In the genomic region with DNA sequence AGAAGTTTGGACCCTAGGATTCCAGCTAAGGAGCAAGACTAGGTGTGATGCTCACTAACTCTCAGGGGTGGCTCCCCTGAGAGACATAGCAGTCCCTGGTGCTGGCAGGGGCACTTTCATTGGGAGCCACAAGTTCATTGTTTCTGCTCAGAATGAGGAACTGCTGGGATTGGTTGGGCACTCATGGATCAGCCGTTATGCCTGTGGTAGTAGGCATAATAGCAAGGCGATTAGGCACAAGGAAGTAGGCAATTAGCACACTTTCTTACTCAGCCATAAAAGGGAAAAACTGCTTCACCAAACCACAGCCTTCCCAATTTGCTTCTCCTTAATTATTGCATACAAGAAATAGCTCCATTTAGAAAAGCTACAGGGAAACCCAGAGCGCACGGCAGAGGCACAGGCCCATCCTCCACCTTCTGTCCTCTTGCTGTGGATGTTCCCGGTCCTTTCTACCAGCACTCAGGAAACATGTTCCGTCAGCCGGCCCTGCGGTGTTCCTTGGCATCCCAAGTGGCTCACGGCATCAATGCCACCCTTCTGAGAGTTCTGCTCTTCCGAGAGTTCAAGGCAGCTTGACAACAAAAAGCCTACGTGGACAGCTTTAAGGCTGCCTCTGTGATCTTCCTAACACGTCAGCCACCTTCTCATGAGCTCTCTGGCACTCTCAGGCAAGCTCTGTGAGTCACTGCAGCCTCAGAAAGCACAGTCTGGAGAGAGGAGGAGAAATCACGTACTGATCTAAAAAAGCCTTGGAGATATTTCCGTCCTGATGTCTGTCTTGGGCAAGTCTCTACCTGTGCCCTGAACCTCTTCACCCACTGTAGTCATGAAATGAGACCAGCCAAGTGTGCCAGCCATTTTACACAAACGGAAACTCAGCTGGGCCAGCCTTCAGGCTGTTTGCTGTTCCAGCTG, we compare ENCODE assay signal across 10 mouse cellular contexts. TPM values are rescaled to one million over a fixed set of nuclear protein-coding genes. Genes with fewer than 3 reads are reported as not detected.
DNase-seq lines count a peak whose midpoint lies in the region; ATAC-seq lines count a peak whose summit lies in the region.
"Had no signal": no experiment of that assay in that cellular context is flagged by ENCODE, and none has a peak within 500 bp of the region (broad histone marks: within the 10 kb centered on the region; RNA-seq: fewer than 3 reads in every experiment).

No protein-coding gene starts in this region.

- no peak overlapping the region for H3K4me3 ChIP-seq in forebrain, embryonic 14.5 days (ENCODE audit: low read depth, low read length)
- H3K4me3 ChIP-seq: limb, embryonic 12.5 days had no signal

- peak; percentile 54 for DNase-seq in layer of hippocampus, adult 9-11 months
- DNase-seq in layer of hippocampus, postnatal 14 days (ENCODE audit: low spot score in 2 of 2): no peak
- peak; percentile 54 for DNase-seq in Muller cell, postnatal 12 days (ENCODE audit: inconsistent ontology term)
- peak; percentile 29 for DNase-seq in forebrain, embryonic 14.5 days (ENCODE audit: low spot score)
- DNase-seq in naive thymus-derived CD4-positive, alpha-beta T cell, adult 2 months (ENCODE audit: low read depth): peak; percentile 46
- DNase-seq in gastrocnemius, postnatal 4 days (ENCODE audit: low spot score in 2 of 2): no peak
- no peak for DNase-seq in adipocyte (ENCODE audit: low spot score)
- DNase-seq: heart, postnatal 14 days had no signal

- no peaks in the 10 kb centered on the region for H3K9me3 ChIP-seq in forebrain, embryonic 14.5 days (replicated peaks; ENCODE audit: control insufficient read depth, low read length)
- H3K9me3 ChIP-seq: limb, embryonic 12.5 days had no signal

- no peaks in the 10 kb centered on the region for H3K36me3 ChIP-seq in forebrain, embryonic 14.5 days (ENCODE audit: control insufficient read depth, insufficient read depth, low read length)
- H3K36me3 ChIP-seq: limb, embryonic 12.5 days had no signal

- no peak overlapping the region for H3K4me2 ChIP-seq in forebrain, embryonic 14.5 days (ENCODE audit: low read length)

- no peak overlapping the region for H3K9ac ChIP-seq in forebrain, embryonic 14.5 days (ENCODE audit: low read length)

- peaks cover 5% of the 10 kb centered on the region for H3K4me1 ChIP-seq in forebrain, embryonic 14.5 days (ENCODE audit: control insufficient read depth, insufficient read depth, low read length)

- H3K27me3 ChIP-seq in forebrain, embryonic 14.5 days (replicated peaks; ENCODE audit: control insufficient read depth, insufficient read depth, low read length): no peaks in the 10 kb centered on the region

- no peak for ATAC-seq in forebrain, embryonic 14.5 days
- ATAC-seq: Patski had no signal

- no peak overlapping the region for H3K27ac ChIP-seq in forebrain, embryonic 14.5 days (ENCODE audit: low read depth, low read length)
- H3K27ac ChIP-seq: limb, embryonic 12.5 days had no signal

- 34% methylated on average over 15 of the region's 15 CpGs for WGBS in forebrain, embryonic 14.5 days

RNA-seq across cellular contexts. Expression of a gene that starts 6.2 kb away (rescaled TPM):
- total RNA-seq in layer of hippocampus, postnatal 14 days (2021): not detected
- polyA plus RNA-seq in forebrain, embryonic 14.5 days (2014; fragmentation: Nextera tagmentation; extraction: Ambion mirVana): not detected in 2 replicates
- total RNA-seq in gastrocnemius, postnatal 4 days (2021): not detected
- total RNA-seq: heart, postnatal 14 days had no signal
- polyA plus RNA-seq: limb, embryonic 12.5 days; Patski had no signal

RNA-seq across cellular contexts. Expression of a gene that starts 10.8 kb away (rescaled TPM):
- not detected for total RNA-seq in layer of hippocampus, postnatal 14 days (2021)
- polyA plus RNA-seq in forebrain, embryonic 14.5 days (2014; fragmentation: Nextera tagmentation; extraction: Ambion mirVana): 0.71 and 1.0 TPM in 2 replicates
- not detected for total RNA-seq in gastrocnemius, postnatal 4 days (2021)
- total RNA-seq: heart, postnatal 14 days had no signal
- polyA plus RNA-seq: limb, embryonic 12.5 days; Patski had no signal

RNA-seq across cellular contexts. Expression of a gene that starts 22.4 kb away (rescaled TPM):
- under 1 TPM; 0.32 to 0.69 TPM for total RNA-seq in layer of hippocampus, postnatal 14 days (2021)
- polyA plus RNA-seq in forebrain, embryonic 14.5 days (2014; fragmentation: Nextera tagmentation; extraction: Ambion mirVana): not detected in 2 replicates
- under 1 TPM; 0.22 to 0.70 TPM for total RNA-seq in gastrocnemius, postnatal 4 days (2021)
- total RNA-seq: heart, postnatal 14 days had no signal
- polyA plus RNA-seq: limb, embryonic 12.5 days; Patski had no signal

RNA-seq across cellular contexts. Expression of a gene that starts 34.7 kb away (rescaled TPM):
- total RNA-seq in layer of hippocampus, postnatal 14 days (2021): 10 to 100 TPM; 58.6 to 63.4 TPM
- 0.66 and 0.75 TPM in 2 replicates for polyA plus RNA-seq in forebrain, embryonic 14.5 days (2014; fragmentation: Nextera tagmentation; extraction: Ambion mirVana)
- total RNA-seq in gastrocnemius, postnatal 4 days (2021): 1 to 10 TPM in 1 of 2 experiments, under 1 TPM in 1; 0.88 to 1.1 TPM

RNA-seq across cellular contexts. Expression of a gene that starts 40.7 kb away (rescaled TPM):
- 10 to 100 TPM; 74.2 to 76.8 TPM for total RNA-seq in layer of hippocampus, postnatal 14 days (2021)
- polyA plus RNA-seq in forebrain, embryonic 14.5 days (2014; fragmentation: Nextera tagmentation; extraction: Ambion mirVana): 25.0 and 28.9 TPM in 2 replicates
- 10 to 100 TPM; 32.9 TPM for total RNA-seq in gastrocnemius, postnatal 4 days (2021)

Comparison
In these comparisons a context has a peak if more than half of its experiments do, and no peak if none do; other contexts are left out.
1. DNase-seq: peak in layer of hippocampus, adult 9-11 months (single experiment), Muller cell, postnatal 12 days (single experiment), forebrain, embryonic 14.5 days (single experiment) and naive thymus-derived CD4-positive, alpha-beta T cell, adult 2 months (single experiment); none in layer of hippocampus, postnatal 14 days (0 of 2), gastrocnemius, postnatal 4 days (0 of 2) and adipocyte (single experiment).